Mouse (Mus musculus) embryo, embryonic 11.5 days (tissue): ENCODE measurements around the gene Zfp384.
"Not testable (repeated sequence)": the region's sequence is repeated elsewhere in the genome, so short reads cannot be mapped to it uniquely, and the experiment has no call there.

ENCODE experiments used
- DNase-seq: peaks from one replicate; pipeline ENCODE4 v3.0.0-alpha.2; 2012; ENCODE audit warnings: low read depth, low spot score

The Zfp384 gene

GRCm38 (mm10) chr6:125009181-125010073 is 482 bp downstream of the Zfp384 start:
- peak; percentile 68 for DNase-seq

GRCm38 (mm10) chr6:125017682-125018081 is 8.7 kb downstream of the Zfp384 start:
- no peak for DNase-seq

- DNase-seq: peak; percentile 26
Observed at GRCm38 (mm10) chr6:125030532-125030931, 21.6 kb downstream of the Zfp384 start.

GRCm38 (mm10) chr6:125031604-125032003 is 22.7 kb downstream of the Zfp384 start:
- no peak for DNase-seq

- no peak for DNase-seq
Observed at GRCm38 (mm10) chr6:125038666-125039065, 29.7 kb downstream of the Zfp384 start.

- DNase-seq: no peak
Observed at GRCm38 (mm10) chr6:125039131-125039530, 30.2 kb downstream of the Zfp384 start.

- peak; percentile 93 for DNase-seq
Observed at GRCm38 (mm10) chr6:125039533-125040153, 30.7 kb downstream of the Zfp384 start, which contains the start of gene Ing4. Gene Ing4, plus strand, starts transcription at chr6:125039760.

- DNase-seq: no peak
Observed at GRCm38 (mm10) chr6:125040221-125040620, 31.3 kb downstream of the Zfp384 start.

GRCm38 (mm10) chr6:125041047-125041446 is 32.1 kb downstream of the Zfp384 start:
- DNase-seq: no peak

GRCm38 (mm10) chr6:125042081-125042480 is 33.1 kb downstream of the Zfp384 start:
- DNase-seq: no peak

GRCm38 (mm10) chr6:125046691-125047090 is 37.7 kb downstream of the Zfp384 start:
- DNase-seq: peak; percentile 64

- DNase-seq: no peak
Observed at GRCm38 (mm10) chr6:125049678-125050077, 40.7 kb downstream of the Zfp384 start, which contains the start of gene Acrbp. Gene Acrbp, plus strand, starts transcription at chr6:125049689.

GRCm38 (mm10) chr6:125051237-125051636 is 42.3 kb downstream of the Zfp384 start:
- no peak for DNase-seq

- DNase-seq: no peak
Observed at GRCm38 (mm10) chr6:125061493-125061892, 52.5 kb downstream of the Zfp384 start.

- no peak for DNase-seq
Observed at GRCm38 (mm10) chr6:125062511-125062910, 53.6 kb downstream of the Zfp384 start.

- DNase-seq: no peak
Observed at GRCm38 (mm10) chr6:125063906-125064305, 55.0 kb downstream of the Zfp384 start.

GRCm38 (mm10) chr6:125065223-125065622 is 56.3 kb downstream of the Zfp384 start:
- not testable (repeated sequence) for DNase-seq

GRCm38 (mm10) chr6:125067571-125067995 is 58.6 kb downstream of the Zfp384 start, which contains the start of gene Lpar5:
Gene Lpar5, plus strand, starts transcription at chr6:125067920.
- DNase-seq: no peak

GRCm38 (mm10) chr6:125071170-125071895 is 62.4 kb downstream of the Zfp384 start:
- no peak for DNase-seq

GRCm38 (mm10) chr6:125071896-125072279 is 62.9 kb downstream of the Zfp384 start:
- DNase-seq: no peak

- no peak for DNase-seq
Observed at GRCm38 (mm10) chr6:125073825-125074224, 64.9 kb downstream of the Zfp384 start.

- no peak for DNase-seq
Observed at GRCm38 (mm10) chr6:125081394-125081793, 72.4 kb downstream of the Zfp384 start.
